Mouse (Mus musculus): ENCODE results near the gene Il10.

Gene Il10

DNA sequence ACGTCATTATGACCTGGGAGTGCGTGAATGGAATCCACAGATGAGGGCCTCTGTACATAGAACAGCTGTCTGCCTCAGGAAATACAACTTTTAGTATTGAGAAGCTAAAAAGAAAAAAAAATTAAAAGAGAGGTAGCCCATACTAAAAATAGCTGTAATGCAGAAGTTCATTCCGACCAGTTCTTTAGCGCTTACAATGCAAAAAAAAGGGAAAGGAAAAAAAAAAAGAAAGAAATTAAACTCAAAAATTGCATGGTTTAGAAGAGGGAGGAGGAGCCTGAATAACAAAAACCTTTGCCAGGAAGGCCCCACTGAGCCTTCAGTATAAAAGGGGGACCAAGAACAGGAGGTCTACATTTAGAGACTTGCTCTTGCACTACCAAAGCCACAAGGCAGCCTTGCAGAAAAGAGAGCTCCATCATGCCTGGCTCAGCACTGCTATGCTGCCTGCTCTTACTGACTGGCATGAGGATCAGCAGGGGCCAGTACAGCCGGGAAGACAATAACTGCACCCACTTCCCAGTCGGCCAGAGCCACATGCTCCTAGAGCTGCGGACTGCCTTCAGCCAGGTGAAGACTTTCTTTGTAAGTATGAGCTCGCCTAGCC, at the start of gene Il10:
Il10 (plus strand) TSS at position 354 of the 607 bp plus-strand sequence.
- DNase-seq = no peak

DNA sequence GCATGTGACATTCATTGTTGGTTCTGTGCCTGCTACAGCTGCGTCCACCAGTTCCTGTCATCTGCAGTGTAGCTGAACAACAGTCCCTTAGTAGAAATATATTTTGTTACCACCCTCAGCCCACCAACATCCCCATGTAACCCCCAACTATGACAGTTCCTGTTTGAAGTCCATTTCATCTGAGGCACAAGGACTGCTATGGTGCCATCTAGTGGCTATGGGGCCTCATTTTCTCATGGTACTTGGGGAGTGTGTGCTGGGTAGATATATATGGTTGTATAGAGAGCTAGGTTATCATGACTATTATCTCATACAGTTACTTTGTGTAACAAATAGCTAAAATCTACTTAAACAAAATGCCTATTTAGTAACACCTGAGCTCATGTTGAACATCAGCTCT, 40.2 kb upstream of the Il10 start:
- DNase-seq = peak; percentile 10

DNA sequence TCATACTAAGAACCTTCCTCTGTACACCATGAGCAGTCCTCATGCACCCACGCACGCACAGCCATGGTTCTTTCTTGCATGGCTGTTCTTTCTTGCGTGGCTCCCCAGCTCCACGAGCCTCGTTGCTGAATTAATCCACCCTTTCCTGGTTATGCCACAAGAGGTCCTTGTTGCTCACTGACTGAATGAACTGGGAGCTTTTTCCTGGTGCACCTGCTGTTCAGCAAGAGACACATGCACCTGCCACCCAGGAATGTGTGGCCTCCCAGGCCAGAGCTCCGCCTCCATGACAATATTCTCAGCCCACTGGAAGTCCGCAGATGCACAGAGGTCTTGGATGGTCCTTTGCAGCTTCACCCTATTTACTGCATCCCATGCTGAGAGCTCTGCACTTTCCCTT, 35.2 kb upstream of the Il10 start:
- DNase-seq = peak; percentile 12

DNA sequence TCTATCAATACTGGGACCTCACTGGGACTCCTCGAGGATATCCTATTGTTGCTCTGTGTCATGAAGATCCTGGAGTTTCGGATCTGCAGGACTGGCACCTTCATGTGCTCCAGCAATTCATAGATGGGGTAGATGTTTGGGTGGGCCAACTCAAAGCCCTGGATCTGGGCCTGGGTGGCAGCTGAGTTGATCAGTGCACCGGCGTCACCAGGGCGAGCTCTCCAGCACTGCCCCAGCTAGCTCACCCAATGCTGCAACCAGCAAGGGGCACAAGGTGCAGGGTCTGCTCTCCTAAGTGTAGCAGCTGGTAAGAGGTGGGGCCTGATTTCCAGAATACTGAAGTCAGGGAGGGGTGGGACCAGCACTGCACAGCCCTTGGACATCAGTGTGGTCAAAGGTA, 32.6 kb upstream of the Il10 start:
- DNase-seq = no peak

DNA sequence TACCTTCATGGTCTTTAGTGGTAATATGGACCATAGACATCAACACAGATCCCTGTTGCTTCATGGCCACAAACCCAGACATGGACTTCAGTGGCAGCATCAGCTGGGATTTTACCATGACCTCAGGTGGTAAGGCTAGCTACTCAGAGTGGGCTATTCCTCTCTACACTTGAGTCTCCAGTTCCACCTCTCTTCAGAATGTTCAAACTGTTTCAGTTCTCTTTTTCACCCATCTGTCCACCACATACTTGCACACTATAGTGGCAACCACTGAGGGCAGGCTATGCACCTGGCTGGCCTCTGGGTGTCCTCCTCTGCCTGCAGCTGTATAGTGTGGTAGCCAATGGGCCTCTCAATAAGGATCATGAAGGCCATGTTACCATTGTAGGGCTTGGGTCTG, 32.2 kb upstream of the Il10 start:
- DNase-seq = no peak

DNA sequence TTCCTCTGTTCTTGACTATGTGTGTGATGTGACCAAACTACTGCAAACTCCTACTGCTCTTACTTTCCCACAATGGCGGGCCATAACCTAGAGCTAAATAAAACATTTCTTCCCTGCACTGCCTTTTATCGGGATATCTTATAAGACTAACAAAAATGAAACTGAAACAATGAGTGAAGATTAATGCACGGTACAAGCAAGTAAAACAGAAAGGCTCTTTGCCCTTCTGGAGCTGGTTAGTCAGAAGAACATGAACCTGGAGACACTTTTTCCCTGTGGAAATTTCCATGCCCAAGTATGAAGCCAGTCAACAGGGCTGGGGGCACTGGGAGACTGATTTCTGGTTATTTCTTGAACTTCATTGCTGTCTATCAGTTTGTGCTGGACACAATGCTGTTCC, 30.3 kb upstream of the Il10 start:
- no peak for DNase-seq

DNA sequence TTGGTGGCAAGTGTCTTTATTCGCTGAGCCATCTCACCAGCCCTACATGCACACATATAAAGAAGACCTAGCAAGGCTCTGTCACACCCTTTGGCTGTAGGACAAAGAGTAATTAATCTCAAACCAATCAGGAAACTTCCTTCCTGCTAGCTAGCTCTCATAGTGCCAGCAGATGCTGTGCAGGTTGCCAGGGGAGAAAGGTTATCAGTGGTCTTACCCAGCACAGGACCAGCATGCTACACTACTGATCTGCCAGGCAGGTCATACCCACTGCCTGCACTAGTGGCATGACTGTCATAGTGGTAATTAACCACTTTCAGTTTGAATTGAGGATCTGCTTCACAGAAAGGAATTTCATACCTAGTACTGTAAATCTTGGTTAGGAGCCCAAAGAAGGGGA, 29.2 kb upstream of the Il10 start:
- DNase-seq = no peak

DNA sequence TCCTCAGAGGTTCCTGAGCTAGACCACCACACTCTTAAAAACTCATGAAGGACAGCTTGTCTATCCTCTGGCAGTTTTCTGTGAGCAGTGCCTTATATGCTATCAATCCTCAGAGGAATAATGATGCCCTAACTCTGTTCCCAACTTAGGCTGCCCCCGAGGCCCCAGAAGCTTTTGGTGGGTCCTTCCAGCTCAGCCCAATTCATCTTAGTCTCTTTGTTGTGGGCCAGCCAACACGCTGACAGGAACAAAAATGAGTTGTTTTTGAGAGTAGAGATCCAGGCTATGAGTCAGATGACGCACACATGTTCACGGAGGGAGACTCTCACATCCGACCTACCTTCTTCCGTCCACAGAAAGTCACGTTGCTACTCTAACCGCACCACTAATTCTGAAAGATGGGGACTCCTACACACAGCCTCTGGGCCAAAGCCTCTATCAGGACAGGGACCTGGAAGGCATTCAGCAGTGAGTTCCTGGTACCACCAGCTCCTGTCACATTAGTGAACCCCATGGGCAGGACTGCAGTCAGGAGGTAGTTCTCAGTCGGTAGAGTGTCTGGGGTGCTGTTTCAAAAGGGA, 26.0 kb upstream of the Il10 start:
- no peak for DNase-seq

DNA sequence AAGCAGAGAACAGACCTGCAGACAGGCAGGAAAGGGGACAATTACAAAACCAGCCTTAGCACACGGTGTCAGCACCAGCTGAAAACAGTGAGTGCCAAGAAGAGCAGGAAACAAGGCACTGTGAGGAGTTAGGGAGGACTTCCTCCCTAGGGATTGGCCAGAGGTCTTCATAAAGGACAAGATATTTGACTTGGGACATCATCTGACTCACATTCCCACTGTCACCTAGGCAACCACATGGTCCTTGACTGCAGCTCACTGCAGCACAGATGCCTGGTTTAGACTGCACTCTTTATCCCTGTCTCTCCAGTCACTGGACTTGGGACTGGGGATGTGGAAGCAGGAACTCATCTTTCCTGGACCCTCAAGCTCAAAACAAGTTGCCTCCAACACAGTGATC, 24.1 kb upstream of the Il10 start:
- DNase-seq = no peak

DNA sequence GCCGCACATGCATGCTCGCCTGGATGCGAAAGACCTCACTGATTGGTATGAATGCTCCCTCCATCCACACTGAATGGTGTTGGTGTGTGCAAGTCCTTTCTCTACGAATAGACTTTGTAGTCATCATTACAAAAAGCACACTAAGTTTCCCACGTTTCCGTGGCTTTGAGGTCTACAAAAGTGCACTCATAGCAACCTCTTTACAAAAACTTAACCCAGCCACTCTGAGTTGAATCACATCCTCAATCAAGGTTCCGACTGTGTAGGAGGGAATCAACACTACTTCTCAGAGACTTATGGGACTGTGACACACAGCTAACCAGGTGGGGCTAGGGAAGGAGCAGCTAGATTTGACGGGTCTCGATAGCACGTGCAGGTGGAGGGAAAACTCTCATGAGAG, 23.3 kb upstream of the Il10 start:
- DNase-seq = no peak

DNA sequence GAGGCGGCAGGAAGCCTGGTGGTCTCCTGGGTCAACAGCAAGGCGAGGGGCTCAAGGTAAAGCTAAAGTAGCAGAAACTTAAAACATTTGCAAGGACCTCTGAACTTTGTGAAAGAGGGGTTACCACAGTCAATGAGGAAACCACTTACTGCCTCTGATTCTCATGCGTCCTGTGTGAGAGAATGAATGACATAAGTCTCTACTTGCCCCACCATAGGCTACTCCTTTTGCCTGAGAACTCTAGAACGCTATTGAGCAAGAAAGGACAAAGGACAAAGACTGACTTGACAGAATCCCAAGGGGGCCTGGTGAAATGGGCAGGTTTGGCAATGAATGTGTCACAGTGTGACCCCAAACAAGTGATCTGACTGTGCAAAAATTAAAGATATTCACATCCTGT, 22.2 kb upstream of the Il10 start:
- DNase-seq = no peak

DNA sequence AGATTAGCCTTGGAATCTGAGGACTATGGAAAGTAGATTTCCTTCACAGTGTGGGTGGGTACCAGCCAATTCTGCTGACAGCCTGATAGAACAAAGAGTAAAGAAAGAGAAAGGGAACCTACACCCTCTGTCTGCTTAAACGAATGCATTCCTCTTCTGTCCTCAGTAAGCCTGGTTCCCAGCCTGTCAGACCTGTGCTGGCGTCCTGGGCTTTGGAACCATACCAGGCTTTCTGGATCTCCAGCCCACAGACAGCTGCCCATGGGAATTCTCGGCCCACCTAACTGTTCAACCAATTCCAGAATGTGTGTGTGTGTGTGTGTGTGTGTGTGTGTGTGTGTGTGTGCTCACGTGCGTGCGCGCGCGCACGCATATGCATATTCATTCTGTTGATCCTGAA, 21.3 kb upstream of the Il10 start:
- DNase-seq = peak; percentile 54

DNA sequence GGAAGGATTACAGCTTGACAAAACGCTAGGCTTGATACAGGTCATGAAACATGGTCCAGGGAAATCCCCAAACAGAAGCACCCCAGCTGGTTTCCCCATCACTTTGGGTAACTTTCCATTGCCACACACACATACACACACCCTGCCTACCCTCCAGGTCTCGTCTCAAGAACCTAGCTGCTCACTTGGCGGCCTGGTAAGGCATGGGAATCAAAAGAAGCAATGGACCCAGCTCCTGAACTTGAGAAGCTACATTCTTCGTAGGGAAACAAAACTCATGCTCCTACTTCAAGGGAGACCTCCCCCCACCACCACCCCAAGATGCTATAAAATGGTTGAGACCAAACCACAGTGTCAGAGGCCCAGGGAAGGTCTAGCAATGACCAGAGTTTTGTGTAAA, 19.9 kb upstream of the Il10 start:
- DNase-seq = no peak

DNA sequence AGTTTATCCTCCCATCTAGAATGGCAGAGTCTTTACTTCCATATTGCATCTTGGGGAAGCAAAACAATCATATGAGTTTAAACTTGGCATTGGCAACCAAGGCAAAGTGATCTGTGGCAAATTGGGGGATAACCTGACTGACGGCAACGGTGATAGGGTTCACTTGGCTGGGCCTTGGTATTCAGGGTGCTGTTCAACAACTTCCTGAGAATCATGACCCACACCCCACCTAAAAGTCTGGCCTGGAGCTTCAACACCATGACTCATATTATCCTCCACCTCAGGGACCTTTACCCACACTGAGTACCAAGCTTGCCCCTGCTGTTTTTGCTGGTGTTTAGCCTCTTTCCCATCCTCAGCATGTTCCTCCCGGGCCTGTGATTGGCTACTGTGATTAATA, 19.3 kb upstream of the Il10 start:
- DNase-seq = no peak

DNA sequence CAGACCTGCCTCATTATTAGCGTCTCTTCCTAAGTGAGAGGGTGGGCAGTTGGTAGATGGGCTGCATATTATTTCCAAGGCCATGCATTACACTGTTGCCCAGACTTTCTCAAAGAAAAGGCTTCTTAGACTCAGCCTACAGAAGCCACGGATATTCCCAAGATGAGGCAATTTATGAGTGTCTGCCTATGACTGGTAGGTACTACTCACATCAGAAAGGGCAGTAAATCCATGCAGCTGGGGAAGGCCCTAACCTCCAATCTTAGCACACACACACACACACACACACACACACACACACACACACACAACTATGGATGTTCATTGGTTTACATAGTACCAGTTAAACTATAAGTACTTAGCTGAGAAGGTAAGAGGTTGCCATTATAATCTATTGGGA, 17.1 kb upstream of the Il10 start:
- no peak for DNase-seq

DNA sequence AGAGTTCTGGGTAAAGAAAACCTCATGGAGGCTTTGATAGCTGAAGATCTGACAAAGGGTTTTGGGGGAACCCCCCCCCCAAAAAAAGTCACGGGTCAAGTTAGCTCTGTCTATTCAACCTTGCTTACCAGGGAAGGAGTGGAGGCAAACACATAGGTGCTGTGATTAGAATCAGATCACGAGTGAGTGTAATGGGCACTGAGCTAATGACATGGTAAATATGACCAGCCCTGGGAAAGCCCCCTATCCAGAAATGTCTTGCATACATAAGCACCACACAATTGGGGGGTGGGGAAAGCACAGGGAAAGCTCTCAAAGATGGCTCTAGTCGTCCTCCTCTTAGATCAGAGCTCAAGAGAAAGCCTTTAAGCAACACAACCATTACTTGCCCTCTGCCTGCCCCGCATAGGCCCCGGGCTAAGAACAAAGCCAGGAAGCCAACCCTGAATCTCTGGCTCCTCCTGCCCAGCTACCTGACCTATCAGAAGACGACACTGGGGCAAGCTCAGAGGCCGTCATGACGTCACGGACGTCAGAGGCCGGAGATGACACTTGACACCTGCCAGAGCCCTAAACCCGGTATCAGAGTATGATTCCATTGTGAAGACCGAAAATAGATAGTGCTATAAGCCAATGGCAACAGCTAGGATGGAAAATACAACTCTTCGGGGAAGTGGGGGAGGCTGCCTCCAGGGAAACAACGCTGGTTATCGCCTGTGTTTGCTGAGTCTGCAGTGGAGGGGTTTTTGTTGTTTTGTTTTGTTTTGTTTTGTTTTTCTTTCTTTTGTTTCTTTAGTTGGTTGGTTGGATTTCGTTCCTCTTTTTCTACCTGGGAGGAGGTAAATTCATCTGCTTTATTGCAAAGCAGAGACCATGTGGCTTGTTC, 16.4 kb upstream of the Il10 start:
- no peak for DNase-seq

DNA sequence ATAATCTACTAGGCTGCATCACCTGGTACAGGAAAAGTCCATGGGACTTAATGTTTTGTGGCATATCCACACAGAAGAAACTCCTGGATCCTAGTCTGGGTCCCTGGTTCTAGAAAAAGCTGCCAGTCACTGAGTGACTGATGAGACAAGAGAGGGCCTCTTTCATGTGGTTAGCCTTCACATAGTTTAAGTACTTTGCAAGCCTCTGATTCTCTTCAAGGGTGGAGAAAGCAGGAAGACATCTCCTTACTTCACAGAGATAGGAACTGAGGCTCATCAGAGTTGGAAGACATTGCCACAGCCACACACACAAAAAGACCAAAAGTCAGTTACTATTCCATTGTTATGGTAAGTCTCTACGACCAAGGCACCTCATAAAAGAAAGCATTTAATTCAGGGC, 13.6 kb upstream of the Il10 start:
- no peak for DNase-seq

DNA sequence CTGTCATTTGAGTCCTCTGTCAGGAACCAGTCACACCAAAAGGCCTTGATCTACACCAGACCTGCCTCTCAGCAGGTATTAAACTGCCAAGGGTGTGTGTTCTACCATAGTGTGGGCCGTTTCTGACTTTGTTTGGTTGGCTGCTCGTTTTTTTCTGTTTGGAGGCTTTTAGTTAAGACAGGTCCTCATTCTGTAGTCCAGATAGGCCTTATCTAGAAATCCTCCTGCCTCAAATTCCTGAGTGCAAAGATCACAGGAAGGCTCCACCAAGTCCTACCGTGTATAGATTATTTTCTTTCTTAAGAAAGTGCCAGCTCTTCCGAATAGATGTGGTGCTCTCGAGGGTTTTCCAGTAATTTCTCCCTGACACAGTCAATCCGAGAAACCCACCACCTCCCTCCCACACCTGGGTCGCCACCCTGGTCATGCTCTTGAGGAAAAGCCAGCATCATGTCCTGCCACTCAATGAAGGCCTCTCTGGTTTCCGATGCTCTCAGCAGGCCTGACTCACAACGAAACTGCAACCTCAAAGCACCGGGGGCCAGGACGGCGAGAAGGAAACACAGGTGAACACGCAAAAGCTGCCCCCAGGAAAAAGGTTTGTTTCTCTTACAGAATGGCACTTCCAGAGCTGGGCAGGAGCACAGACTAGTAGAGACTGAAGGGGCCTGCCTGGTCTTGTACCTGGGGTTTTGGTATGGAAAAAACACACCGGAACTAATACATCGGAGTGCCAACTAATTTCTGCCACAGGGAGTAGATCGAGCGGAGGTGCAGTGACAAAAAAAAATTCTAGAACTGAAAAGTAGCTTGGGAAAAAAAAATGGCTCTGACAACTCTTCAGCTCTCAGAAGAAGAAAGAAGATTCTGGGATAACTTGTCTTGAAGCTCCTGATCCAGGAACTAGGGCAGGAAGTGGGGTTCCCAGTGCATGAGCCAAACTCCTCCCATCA, 9.2 kb upstream of the Il10 start:
- DNase-seq = no peak

DNA sequence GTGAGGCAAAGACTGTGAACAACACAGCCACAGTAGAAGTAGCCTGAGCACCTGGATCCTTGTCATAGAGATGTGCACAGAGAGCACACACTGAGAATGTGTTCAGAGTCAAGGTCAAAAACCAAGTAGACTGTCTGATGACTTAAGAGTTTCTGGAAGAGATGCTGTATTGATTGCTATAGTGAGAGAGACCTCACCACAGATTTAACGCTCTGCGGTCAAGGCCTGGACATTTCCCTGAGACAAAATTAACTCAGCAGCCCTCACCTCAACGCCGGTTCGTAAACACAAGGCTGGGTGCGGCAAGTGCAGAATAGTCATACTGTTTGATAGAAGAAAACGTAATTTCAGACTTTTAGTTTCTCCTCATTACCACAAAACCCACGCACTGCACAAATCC, 7.2 kb upstream of the Il10 start:
- DNase-seq = no peak

DNA sequence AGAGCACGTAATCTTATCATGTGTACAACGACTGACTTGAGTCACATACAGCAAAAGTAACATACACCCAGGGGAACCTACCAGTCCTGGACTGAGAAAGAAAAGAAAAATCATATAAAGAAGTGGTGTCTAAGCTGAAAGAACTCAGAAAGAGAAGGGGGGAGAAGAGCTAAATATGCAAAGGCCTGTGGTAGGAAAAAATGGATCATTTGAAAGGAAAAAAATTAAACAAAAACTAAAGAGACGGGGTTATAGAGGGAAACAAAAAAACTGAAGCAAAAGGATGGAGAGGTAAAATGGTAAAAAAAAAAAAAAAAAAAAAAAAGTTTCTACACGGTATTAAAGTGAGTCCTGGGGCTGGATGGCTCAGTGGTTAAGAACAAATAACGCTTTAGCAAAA, 5.7 kb upstream of the Il10 start:
- DNase-seq = no peak

DNA sequence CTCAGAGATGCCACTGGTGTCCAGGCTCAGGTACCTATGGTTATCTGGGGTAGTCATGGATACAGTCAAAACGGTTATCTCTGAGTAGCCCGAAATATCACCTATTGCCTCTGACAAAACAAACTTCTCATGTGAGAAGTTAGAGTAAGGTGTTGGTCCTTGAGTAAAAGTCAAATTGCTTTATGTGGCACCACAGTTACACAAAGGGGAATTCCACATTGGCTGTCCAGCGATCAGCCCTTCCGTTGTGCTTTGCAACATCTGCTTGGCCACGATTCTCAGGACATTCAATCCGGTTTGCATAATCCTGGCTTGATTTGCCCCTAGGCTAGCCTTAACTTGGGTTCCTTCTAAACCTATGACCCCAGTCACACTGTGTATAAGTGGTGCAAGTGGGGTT, 4.4 kb upstream of the Il10 start:
- DNase-seq = no peak

DNA sequence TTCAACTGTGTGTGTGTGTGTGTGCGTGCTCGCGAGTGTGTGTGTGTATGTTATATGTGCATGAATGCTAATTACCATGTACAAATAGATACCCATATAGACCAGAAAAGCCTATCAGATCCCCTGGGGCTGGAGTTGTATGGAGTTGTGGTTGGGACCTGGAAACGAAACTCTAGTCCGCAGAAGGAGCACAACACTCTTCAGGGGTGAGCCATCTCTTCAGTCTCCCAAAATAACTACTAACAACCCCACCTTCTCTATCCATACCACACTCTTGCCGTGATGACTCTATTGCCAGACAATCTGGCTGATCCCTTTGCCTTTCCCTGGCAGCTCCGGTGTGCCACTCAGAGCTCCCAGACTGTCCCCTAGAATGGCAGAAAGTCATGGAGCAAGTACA, 3.8 kb upstream of the Il10 start:
- DNase-seq = no peak
